Mouse (Mus musculus): ENCODE measurements around the gene Arhgap23. TPM values are rescaled to one million over a fixed set of nuclear protein-coding genes. Genes with fewer than 3 reads are reported as not detected.

The Arhgap23 gene
- polyA plus RNA-seq, 1 experiment, result 12.1 TPM

- Histone ChIP-seq H3K27me3 (ENCODE audit: control insufficient read depth, insufficient read depth, low read length) (peaks cover 28% of the 10 kb centered on the region), H3K27ac (ENCODE audit: insufficient read depth, low read depth, low read length) (no peak overlapping the region), H3K4me3 (ENCODE audit: low read depth, low read length) (peak overlapping the region; percentile 11), H3K36me3 (ENCODE audit: control insufficient read depth, insufficient read depth, low read length) (no peaks in the 10 kb centered on the region; the same call in 1 of the 2 replicates), H3K4me1 (ENCODE audit: control insufficient read depth, insufficient read depth, insufficient read length, low read length) (peaks cover 2% of the 10 kb centered on the region; the same call in 1 of the 2 replicates)
- TF ChIP-seq POLR2A (IDR thresholded peaks at IDR 0.05; ENCODE audit: low read depth, low read length), result no peak
- no peak for TF ChIP-seq CTCF (IDR thresholded peaks at IDR 0.05; ENCODE audit: extremely low read depth, insufficient read length, insufficient replicate concordance, low read depth, low read length)
- WGBS, result 42% methylated on average over 15 of the region's 15 CpGs
These were observed 25.8 kb downstream of the Arhgap23 start for GRCm38 (mm10) chr11:97441036-97441657.

GRCm38 (mm10) chr11:97441658-97442125 lies 26.4 kb downstream of the Arhgap23 start:
- Histone ChIP-seq H3K4me3 (ENCODE audit: low read depth, low read length) (no peak overlapping the region), H3K27ac (ENCODE audit: insufficient read depth, low read depth, low read length) (no peak overlapping the region), H3K4me1 (ENCODE audit: control insufficient read depth, insufficient read depth, insufficient read length, low read length) (no peaks in the 10 kb centered on the region; the same call in 1 of the 2 replicates), H3K27me3 (ENCODE audit: control insufficient read depth, insufficient read depth, low read length) (peaks cover 28% of the 10 kb centered on the region), H3K36me3 (ENCODE audit: control insufficient read depth, insufficient read depth, low read length) (no peaks in the 10 kb centered on the region; the same call in 1 of the 2 replicates)
- WGBS, result 19% methylated on average over 3 of the region's 3 CpGs
- TF ChIP-seq POLR2A (IDR thresholded peaks at IDR 0.05; ENCODE audit: low read depth, low read length), result no peak
- TF ChIP-seq CTCF (IDR thresholded peaks at IDR 0.05; ENCODE audit: extremely low read depth, insufficient read length, insufficient replicate concordance, low read depth, low read length), result no peak

- Histone ChIP-seq H3K4me1 (ENCODE audit: control insufficient read depth, insufficient read depth, insufficient read length, low read length) (no peaks in the 10 kb centered on the region; the same call in 1 of the 2 replicates), H3K27ac (ENCODE audit: insufficient read depth, low read depth, low read length) (no peak overlapping the region), H3K4me3 (ENCODE audit: low read depth, low read length) (no peak overlapping the region), H3K36me3 (ENCODE audit: control insufficient read depth, insufficient read depth, low read length) (no peaks in the 10 kb centered on the region; the same call in 1 of the 2 replicates), H3K27me3 (ENCODE audit: control insufficient read depth, insufficient read depth, low read length) (peaks cover 28% of the 10 kb centered on the region)
- no peak for TF ChIP-seq POLR2A (IDR thresholded peaks at IDR 0.05; ENCODE audit: low read depth, low read length)
- no peak for TF ChIP-seq CTCF (IDR thresholded peaks at IDR 0.05; ENCODE audit: extremely low read depth, insufficient read length, insufficient replicate concordance, low read depth, low read length)
- WGBS, result 73% methylated on average over 11 of the region's 11 CpGs
These were observed 27.8 kb downstream of the Arhgap23 start for GRCm38 (mm10) chr11:97442891-97443675.

GRCm38 (mm10) chr11:97445596-97445995 lies 30.3 kb downstream of the Arhgap23 start:
- H3K27me3 ChIP-seq (ENCODE audit: control insufficient read depth, insufficient read depth, low read length), result peaks cover 18% of the 10 kb centered on the region
- peaks cover 7% of the 10 kb centered on the region; the same call in 1 of the 2 replicates for H3K4me1 ChIP-seq (ENCODE audit: control insufficient read depth, insufficient read depth, insufficient read length, low read length)
- TF ChIP-seq CTCF (IDR thresholded peaks at IDR 0.05; ENCODE audit: extremely low read depth, insufficient read length, insufficient replicate concordance, low read depth, low read length) (no peak), POLR2A (IDR thresholded peaks at IDR 0.05; ENCODE audit: low read depth, low read length) (no peak)
- no peaks in the 10 kb centered on the region; the same call in 1 of the 2 replicates for H3K36me3 ChIP-seq (ENCODE audit: control insufficient read depth, insufficient read depth, low read length)
- 72% methylated on average over 6 of the region's 6 CpGs for WGBS
- no peak overlapping the region for H3K27ac ChIP-seq (ENCODE audit: insufficient read depth, low read depth, low read length)
- H3K4me3 ChIP-seq (ENCODE audit: low read depth, low read length), result no peak overlapping the region

GRCm38 (mm10) chr11:97445999-97446511 lies 30.7 kb downstream of the Arhgap23 start:
- Histone ChIP-seq H3K27me3 (ENCODE audit: control insufficient read depth, insufficient read depth, low read length) (peaks cover 14% of the 10 kb centered on the region), H3K36me3 (ENCODE audit: control insufficient read depth, insufficient read depth, low read length) (no peaks in the 10 kb centered on the region; the same call in 1 of the 2 replicates), H3K4me3 (ENCODE audit: low read depth, low read length) (no peak overlapping the region), H3K4me1 (ENCODE audit: control insufficient read depth, insufficient read depth, insufficient read length, low read length) (peaks cover 7% of the 10 kb centered on the region; the same call in 1 of the 2 replicates), H3K27ac (ENCODE audit: insufficient read depth, low read depth, low read length) (no peak overlapping the region)
- WGBS, result 35% methylated on average over 4 of the region's 4 CpGs
- TF ChIP-seq CTCF (IDR thresholded peaks at IDR 0.05; ENCODE audit: extremely low read depth, insufficient read length, insufficient replicate concordance, low read depth, low read length) (no peak), POLR2A (IDR thresholded peaks at IDR 0.05; ENCODE audit: low read depth, low read length) (no peak)

GRCm38 (mm10) chr11:97447979-97448378 lies 32.6 kb downstream of the Arhgap23 start:
- Histone ChIP-seq H3K27me3 (ENCODE audit: control insufficient read depth, insufficient read depth, low read length) (0 out of 2 replicates have a peak, but pooled peaks cover 3% of the 10 kb centered on the region), H3K36me3 (ENCODE audit: control insufficient read depth, insufficient read depth, low read length) (no peaks in the 10 kb centered on the region; the same call in 1 of the 2 replicates), H3K4me3 (ENCODE audit: low read depth, low read length) (no peak overlapping the region), H3K27ac (ENCODE audit: insufficient read depth, low read depth, low read length) (no peak overlapping the region), H3K4me1 (ENCODE audit: control insufficient read depth, insufficient read depth, insufficient read length, low read length) (peaks cover 7% of the 10 kb centered on the region; the same call in 1 of the 2 replicates)
- WGBS, result 68% methylated on average over 7 of the region's 7 CpGs
- TF ChIP-seq CTCF (IDR thresholded peaks at IDR 0.05; ENCODE audit: extremely low read depth, insufficient read length, insufficient replicate concordance, low read depth, low read length) (no peak), POLR2A (IDR thresholded peaks at IDR 0.05; ENCODE audit: low read depth, low read length) (no peak)
